Mouse (Mus musculus): Measurements from ENCODE around the gene Cep97.
"Not testable (repeated sequence)": the region's sequence is repeated elsewhere in the genome, so short reads cannot be mapped to it uniquely, and the experiment has no call there.

Cep97 gene

DNA sequence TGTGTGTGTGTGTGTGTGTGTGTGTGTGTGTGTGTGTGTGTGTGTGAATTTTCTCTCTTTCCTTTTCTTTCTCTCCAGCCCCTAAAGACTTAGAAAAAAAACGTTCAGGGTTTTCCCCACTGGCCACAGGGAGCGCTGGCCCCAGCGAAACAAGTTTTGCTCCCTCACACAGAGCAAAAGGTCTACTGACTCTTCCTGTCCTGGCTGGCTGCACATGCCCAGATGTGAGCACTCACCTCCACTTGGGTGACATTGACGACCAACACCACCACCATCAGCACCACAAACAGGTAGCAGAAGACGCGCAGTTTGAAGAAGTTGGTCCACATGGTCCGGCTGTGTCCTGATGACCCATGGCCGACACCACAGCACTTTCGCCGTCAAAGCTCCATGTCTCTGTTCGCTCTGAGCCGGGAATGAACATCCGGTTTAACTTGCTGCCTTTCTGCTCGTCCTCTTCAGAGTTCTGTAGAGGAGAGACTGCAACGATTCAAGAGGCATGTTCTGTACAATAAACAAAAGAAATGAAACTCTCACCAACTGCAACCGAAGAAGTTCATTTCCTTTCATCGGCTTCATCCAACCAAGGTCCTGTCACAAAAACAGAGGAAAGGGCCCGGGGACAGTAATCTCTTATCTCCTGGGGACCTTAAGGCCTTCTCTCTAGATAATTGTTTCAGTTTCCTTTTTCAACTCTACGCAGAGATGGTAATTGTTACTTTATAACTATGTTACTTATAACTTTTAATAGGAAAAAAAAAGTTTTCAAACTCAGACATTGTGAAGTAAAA is 44.1 kb downstream of the Cep97 start:
- peak; percentile 25 for DNase-seq (ENCODE audit: low read depth)

DNA sequence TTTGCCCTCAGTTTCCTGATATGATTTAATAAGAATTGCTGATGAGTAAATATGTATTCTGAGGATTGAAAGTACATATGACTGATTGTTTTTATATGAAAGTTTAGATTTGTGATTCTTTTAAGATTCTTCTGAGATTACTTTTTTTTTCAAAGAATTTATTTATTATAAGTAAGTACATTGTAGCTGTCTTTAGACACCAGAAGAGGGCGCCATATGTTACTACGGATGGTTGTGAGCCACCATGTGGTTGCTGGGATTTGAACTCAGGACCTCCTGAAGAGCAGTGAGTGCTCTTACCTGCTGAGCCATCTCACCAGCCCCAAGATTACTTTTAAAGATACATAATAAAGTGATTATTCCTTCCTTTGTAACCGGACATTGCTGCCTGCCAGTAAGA is 45.2 kb downstream of the Cep97 start:
- DNase-seq (ENCODE audit: low read depth), result peak; percentile 45

DNA sequence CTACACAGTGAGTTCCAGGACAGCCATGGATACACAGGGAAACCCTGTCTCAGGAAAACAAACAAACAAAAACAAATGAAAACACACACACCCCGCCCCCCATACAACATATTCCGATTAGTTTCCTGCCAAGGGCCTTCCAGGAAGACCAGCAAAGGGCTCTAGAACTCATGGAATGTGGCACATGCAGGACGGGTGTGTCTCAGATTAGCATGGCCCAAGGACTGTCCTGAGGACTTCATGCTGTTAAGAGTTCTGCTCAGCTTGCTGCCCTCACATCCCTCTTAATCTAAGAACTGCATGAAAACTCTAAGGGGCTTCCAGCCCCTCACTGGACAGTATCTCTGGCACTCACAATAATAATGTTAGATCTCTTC is 46.1 kb downstream of the Cep97 start:
- DNase-seq (ENCODE audit: low read depth), result no peak

- peak; percentile 77 for DNase-seq (ENCODE audit: low read depth)
Observed at GRCm38 (mm10) chr16:55887814-55888583, 46.7 kb downstream of the Cep97 start.

GRCm38 (mm10) chr16:55884246-55884645 is 50.4 kb downstream of the Cep97 start:
- DNase-seq (ENCODE audit: low read depth), result no peak

DNA sequence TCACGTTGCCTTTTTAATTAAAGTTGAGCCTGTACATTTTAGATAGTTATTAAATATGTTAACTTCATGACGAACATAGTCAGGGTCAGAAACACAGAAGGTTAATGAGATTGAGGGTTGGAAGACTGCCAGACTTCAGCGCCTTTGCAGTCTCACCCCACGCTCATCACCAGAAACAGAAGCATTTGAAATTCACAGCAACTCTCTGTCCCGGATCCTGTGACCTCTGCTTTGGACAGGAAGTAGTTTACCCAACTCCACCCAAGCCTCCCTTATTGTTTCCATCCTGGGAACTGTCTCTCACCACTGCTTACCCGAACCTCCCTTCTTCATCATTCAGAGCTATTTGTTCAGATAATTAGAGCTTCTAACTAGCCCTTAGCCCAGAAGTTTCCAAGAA is 58.6 kb downstream of the Cep97 start:
- no peak for DNase-seq (ENCODE audit: low read depth)

GRCm38 (mm10) chr16:55863832-55864231 is 70.8 kb downstream of the Cep97 start:
- DNase-seq (ENCODE audit: low read depth), result no peak

GRCm38 (mm10) chr16:55863149-55863815 is 71.4 kb downstream of the Cep97 start:
- DNase-seq (ENCODE audit: low read depth), result peak; percentile 88

- no peak for DNase-seq (ENCODE audit: low read depth)
Observed at GRCm38 (mm10) chr16:55861104-55861503, 73.6 kb downstream of the Cep97 start.

DNA sequence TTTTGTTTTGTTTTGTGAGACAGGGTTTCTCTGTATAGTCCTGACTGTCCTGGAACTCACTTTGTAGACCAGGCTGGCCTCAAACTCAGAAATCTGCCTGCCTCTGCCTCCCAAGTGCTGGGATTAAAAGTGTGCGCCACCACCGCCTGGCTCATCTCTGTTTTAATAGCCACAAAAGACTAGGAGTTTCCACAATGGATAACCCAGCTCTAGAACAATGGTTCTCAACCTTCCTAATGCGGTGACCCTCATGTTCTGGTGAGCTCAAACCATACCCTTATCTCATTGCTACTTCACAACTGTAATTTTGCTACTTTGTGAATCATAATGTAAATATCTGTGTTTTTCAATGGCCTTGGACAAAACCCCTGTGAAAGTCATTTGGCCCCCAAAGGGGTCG is 75.2 kb downstream of the Cep97 start:
- DNase-seq (ENCODE audit: low read depth), result not testable (repeated sequence)

- peak; percentile 87 for DNase-seq (ENCODE audit: low read depth)
Observed at GRCm38 (mm10) chr16:55858465-55858864, 76.2 kb downstream of the Cep97 start.

DNA sequence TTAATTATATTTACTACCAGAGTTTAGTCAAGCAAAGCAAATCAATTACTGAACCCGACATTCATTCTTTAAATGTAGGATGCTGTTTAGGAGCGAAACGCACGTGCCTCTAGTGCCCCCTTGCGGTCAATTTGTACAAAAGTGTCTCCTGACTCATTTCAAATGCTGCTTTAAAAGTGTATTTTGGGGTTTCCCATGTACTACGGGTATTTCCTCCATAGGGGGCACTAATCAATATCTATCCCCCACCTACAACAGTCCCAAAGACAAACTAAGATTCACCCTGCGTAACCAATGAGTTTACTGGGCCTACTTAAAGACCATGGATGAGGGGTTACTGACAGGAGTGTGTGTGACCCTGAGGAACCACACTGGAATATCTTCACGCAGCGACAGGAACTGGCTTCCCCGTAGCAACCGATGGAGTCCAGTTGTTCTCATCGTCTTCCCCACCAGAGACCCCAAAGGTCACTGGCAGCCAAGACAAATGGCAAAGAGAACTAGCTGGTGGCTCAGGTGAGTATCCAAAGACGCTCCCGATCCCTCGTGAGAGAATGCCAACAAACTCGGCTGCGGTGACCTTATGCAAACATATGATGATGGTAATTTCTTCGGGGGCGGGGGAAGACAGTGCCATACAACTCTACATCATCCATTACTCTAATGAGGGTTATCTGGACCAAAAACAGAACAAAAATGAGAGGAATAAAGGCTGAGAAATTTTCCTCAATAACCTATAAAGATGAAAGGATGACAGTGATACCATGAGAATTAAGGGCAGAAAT is 81.5 kb downstream of the Cep97 start:
- DNase-seq (ENCODE audit: low read depth), result peak; percentile 91

DNA sequence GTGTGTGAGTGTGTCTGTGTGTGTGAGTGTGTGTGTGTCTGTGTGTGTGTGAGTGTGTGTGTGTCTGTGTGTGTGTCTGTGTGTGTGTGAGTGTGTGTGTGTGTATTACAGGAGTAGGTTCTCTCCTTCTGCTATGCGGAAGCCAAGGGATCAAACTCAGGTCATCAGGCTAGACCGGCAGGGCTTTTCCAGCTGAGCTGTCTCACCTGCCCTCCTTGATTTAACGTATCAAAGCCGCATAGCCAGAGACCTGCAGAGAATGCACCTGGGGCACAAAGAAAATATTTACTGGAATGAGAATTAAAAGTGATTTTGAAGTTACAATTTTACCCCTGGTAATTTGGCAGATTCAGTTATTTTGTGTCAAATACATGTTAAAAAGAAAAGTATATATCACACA is 82.1 kb downstream of the Cep97 start:
- DNase-seq (ENCODE audit: low read depth), result no peak

GRCm38 (mm10) chr16:55850485-55850884 is 84.2 kb downstream of the Cep97 start:
- no peak for DNase-seq (ENCODE audit: low read depth)
